Mouse (Mus musculus): ENCODE measurements around the gene Wdr43.
A peak's percentile ranks its signal among the peaks of the same experiment; 100 is the strongest.
"Not testable (repeated sequence)": the region's sequence is repeated elsewhere in the genome, so short reads cannot be mapped to it uniquely, and the experiment has no call there.

Gene Wdr43

DNA sequence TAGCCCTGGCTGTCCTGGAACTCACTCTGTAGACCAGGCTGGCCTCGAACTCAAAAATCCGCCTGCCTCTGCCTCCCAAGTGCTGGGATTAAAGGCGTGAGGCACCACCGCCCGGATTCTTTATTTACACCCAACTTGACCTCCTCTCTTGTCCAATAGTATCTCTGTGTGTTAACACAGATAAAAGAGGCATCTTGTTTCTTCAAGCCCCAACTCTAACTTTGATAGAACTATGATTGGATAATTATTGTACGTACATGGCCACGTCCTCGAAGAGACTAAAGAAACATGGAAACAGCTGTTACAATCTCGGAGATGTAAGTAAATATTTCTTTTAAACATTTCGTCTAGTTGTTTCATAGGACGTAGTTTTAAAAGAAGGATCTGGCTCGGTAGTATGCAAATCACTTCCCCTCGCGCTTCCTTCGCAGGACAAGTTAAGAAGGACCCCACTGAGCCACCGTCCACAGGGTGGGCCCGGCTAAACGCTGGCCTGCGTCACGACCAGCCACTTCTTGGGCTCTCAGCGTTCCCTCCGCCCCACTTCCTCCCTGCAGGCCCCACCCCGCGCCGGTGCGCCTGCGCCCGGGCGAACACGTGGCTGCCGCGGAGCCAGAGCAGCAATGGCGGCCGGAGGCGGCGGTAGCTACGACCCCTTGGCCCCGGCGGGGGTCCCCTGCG is at the start of gene Wdr43:
Gene Wdr43 (plus strand): TSS at position 258 of the 681 bp plus-strand sequence.
- DNase-seq (ENCODE audit: low read depth) = peak; percentile 97

DNA sequence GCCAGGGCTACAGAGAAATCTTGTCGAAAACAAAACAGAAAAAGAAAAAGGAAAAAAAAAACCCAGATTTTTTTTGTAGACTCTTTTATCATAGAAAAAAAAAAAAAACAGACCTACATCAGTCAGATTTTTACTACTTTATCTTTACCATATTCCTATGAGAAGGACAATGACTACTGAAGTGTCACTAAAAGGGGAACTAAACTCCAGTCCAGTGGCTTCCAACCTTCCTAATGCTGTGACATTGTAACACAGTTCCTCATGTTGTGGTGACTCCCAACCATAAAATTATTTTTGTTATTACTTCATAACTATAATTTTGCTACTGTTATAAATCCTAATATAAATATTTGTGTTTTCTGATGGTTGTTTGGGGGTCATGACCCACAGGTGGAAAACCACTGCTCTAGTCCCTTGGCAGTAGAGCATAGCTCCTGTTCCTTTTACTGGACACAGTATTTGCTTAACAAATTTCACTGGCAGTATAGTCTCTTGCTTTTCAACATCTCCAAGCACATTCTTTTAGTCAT is 36.5 kb upstream of the Wdr43 start:
- DNase-seq (ENCODE audit: low read depth) = no peak

- DNase-seq (ENCODE audit: low read depth) = no peak
Measured at GRCm38 (mm10) chr17:71597881-71598658, 17.6 kb upstream of the Wdr43 start.

- peak; percentile 93 for DNase-seq (ENCODE audit: low read depth)
Measured at GRCm38 (mm10) chr17:71598659-71599554, 16.8 kb upstream of the Wdr43 start.

DNA sequence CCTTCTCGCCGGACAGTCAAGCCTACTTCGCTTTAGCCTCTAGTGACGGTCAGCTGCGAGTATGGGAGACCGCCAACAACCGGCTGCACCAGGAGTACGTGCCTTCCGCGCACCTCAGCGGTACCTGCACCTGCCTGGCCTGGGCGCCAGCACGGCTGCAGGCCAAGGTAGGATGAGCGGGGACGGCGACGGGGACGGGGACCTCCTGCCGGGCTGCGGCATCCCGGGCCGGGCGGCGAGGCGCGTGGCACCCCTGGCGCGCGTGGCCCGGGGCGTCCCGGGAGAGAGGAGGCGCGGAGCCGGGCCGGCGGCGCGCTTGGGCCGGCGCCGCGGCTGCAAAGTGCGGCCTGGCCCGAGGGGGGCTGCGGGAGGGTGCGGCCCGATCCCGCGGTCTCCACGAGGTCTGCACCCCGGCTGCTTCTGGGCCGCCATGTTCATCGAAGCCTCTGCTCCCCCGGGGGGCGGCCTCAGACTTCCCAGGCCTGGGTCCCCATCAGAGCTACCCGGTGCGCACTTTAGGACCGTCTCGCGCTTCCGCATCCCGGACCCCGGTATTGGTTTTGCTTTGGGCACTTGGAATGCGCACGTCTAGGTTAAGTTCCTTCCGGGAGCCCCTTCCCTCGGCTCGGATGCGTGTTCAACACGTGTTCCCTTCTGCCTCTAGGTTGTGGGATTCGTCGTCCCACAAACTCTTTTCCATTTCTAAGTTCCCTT is 781 bp downstream of the Wdr43 start:
- DNase-seq (ENCODE audit: low read depth) = peak; percentile 70

- DNase-seq (ENCODE audit: low read depth) = peak; percentile 65
Measured at GRCm38 (mm10) chr17:71617033-71617362, 1.3 kb downstream of the Wdr43 start.

GRCm38 (mm10) chr17:71617974-71618373 is 2.3 kb downstream of the Wdr43 start:
- peak; percentile 76 for DNase-seq (ENCODE audit: low read depth)

DNA sequence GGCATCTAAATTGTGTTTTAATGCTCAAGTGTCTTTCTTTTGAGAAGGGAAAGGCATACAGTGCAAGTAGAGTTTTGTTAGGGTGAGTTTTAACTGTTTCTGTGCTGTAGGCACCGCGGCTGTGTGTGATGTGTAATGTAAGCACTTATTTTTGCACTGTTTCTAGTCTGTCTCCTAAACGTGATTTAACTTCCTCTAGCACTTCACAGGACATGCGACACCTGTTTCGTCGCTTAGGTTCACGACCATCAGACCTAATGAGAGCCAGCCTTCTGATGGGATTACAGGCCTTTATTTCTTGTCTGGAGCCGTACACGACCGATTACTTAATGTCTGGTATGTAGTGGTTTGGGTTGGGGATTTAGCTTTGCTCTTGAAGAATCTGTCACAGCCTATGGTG is 16.1 kb downstream of the Wdr43 start:
- DNase-seq (ENCODE audit: low read depth) = no peak

GRCm38 (mm10) chr17:71633350-71633749 is 17.7 kb downstream of the Wdr43 start:
- no peak for DNase-seq (ENCODE audit: low read depth)

GRCm38 (mm10) chr17:71636786-71637185 is 21.1 kb downstream of the Wdr43 start:
- DNase-seq (ENCODE audit: low read depth) = no peak

DNA sequence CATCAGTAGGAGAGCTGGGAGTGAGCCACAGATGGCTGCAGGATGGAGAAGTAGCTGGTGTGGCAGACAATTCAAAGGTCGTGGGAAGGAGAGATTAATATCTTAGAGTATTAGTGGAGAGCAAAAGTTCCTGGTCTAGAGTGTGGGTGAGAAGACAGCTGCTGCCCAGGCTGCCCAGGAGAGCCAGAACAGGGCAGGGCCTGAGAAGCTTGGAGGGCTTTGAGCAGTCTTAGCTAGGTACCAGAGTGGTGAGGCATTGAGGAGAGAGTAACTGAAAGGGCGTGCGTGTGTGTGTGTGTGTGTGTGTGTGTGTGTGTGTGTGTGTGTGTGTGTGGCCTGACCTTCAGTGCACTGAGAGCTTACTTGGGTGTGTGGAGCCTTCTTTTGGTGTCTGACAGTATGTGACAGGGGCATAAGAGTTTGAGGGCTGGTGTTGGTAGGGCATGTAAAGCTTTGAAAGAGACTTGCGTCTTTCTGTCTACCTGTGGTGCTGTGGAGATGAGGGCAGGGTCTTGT is 22.1 kb downstream of the Wdr43 start:
- DNase-seq (ENCODE audit: low read depth) = no peak

DNA sequence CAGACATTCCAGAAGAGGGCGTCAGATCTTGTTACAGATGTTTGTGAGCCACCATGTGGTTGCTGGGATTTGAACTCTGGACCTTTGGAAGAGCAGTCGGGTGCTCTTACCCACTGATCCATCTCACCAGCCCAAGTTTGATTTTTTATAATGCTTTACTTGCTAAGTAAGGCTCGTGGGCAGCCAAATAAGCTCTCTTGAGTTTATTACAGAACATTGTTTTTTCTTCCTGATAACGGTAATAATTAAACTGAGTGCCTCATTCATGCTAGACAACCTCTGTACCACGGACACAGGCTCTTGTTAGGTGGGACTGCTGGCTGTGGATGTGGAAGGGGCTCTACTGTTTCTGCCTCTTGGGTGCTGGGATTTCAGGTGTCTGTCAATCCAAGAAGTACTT is 23.4 kb downstream of the Wdr43 start:
- not testable (repeated sequence) for DNase-seq (ENCODE audit: low read depth)

- no peak for DNase-seq (ENCODE audit: low read depth)
Measured at GRCm38 (mm10) chr17:71640421-71641085, 24.9 kb downstream of the Wdr43 start.

DNA sequence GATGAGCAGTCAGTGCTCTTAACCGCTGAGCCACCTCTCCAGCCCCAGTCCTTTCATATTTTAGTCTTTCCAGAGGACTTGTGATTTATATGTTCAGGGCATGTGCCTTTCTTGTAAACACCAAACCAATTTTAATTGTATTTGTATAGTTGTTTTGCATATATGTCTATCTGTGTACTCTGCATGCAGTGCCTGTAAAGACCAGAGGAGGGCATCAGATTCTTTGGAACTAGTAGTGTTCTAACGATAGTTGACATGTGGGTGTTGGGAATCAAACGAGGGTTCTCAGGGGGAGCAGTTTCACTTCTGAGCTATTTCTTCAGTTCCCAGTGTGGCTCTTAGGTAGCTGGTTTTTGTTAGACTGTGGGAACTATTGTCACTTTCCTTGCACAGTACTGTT is 26.5 kb downstream of the Wdr43 start:
- DNase-seq (ENCODE audit: low read depth) = no peak

DNA sequence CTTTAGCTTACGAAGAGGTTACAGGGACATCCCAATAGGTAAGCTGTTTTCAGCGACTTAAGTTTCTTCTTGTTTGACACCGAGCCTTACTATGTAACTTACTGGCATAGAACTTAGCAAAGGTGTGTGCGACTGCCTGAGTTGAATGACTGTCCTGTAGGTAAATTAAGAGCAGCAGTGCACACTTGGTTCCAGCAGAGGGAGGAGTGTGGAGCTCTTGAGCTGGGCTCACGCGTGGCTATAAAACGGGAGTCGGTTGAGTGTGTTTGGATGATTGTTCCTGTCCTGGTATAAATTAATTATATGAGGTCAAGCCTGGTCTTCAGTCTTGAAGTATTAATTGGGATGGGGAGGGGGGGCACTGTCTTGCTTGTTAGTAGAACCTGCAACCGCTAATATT is 34.3 kb downstream of the Wdr43 start:
- DNase-seq (ENCODE audit: low read depth) = no peak

DNA sequence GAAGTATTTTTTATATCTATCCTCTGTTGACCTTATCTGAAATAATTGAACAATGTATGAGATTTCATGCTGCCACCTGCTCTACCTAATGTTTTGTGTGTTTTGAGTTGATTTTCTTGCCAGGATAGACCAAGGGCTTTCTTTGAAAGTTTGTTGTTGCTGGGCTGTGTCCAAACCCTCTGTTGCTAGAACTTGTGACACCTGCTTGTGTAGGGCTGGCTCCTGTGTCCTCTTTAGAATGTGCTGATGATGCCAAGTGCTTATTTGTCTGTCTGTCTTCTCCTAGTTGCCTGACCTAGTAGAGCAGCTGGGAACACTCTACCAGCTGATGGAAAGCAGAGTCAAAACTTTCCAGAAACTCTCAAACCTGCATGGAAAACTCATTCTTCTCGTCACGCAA is 36.8 kb downstream of the Wdr43 start:
- no peak for DNase-seq (ENCODE audit: low read depth)

- DNase-seq (ENCODE audit: low read depth) = no peak
Measured at GRCm38 (mm10) chr17:71652934-71653333, 37.2 kb downstream of the Wdr43 start.

DNA sequence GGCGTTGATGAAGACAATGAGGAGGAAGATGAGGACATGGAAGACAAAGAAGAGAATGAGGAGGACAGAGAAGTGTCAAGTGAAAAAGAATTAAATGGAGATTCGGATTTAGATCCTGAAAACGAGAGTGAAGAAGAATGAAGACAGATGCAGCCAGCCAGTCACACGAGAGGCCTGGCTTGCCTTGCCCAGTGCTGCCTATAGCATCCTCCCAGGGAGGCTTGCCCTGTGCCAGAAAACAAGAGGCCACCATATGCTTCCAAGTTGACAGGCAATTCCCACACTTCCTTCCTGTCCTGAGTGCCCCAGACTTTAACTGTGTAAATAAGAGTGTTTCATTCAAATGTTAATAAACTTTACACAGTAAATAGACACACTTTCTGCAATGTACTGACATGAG is 41.8 kb downstream of the Wdr43 start:
- no peak for DNase-seq (ENCODE audit: low read depth)

DNA sequence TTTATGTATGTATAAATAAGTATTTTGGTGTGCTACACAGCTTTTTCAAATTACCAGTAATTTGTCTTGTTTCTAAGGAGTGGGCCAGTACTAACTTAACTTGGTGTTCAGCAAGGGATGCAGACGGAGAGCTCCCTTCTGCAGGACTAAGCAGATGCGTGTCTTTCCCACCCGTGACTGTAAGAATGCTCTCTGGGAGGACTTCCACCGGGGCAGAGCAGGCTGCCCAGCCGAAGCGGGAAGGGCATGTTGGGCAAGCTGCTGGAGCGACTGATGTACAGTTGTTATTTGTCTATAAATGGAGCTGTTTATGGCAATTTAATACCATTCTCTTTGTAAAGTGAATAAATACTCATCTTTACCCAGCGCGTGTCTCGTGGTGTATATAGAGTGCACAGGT is 43.0 kb downstream of the Wdr43 start:
- DNase-seq (ENCODE audit: low read depth) = no peak

DNA sequence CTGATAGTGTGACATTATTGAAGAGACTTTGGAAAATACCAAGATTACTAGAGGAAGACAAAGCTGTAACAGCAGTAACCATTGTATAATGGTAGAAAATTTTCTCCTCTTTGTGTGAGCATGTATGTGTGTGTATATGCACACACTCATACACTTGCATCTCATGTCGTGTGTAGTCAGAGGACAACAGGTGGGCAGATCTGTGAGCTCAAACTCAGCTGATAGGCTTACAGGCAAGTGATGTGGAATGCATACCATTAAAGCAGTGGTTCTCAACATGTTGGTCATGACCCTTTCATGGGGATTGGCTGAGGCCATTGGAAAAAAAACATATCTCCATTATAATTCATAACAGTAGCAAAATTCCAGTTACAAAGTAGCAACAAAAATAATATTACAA is 44.7 kb downstream of the Wdr43 start:
- no peak for DNase-seq (ENCODE audit: low read depth)

DNA sequence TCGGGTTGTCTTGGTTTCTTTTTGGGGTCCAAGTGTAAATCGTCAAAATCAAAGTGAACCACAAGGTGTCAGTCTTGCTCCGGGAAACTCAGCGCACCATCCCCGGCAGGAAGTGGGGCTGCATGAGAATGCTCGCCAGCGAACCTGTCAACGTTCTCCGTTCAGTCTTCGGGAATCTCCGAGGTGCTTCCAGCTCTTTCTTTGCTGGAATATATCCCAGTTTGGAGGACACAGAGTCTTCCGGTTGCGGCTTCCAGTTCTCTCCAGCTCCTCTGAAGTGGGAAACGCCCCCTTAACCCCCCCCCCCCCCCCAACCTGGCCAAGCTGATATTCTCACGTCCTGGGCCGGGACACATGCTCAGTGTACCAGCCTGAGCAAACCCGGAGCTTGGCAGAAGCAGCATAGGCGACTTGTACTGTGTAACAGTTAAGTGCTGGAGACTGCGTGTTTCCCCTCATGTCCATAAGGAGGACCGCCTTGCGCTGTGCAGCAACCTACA is 47.1 kb downstream of the Wdr43 start:
- peak; percentile 85 for DNase-seq (ENCODE audit: low read depth)
